Mouse (Mus musculus): ENCODE data around the gene Cfp. TPM values are rescaled to one million over a fixed set of nuclear protein-coding genes. Genes with fewer than 3 reads are reported as not detected.

Cfp gene
- 10 to 100 TPM; 10.3 to 10.5 TPM for total RNA-seq (2021)
- long read RNA-seq, experiment 1, transcript Cfp-201 (9 exons, 1,636 nt) = major isoform, 8 of 14 reads
- long read RNA-seq, experiment 1, partial matches to known transcripts = 3 of 14 reads
- long read RNA-seq, experiment 1, other reads (novel, unspliced or antisense) = 3 of 14 reads
- long read RNA-seq, experiment 2, transcript Cfp-201 (9 exons, 1,636 nt) = major isoform, 14 of 19 reads
- long read RNA-seq, experiment 2, partial matches to known transcripts = 1 of 19 reads
- long read RNA-seq, experiment 2, other reads (novel, unspliced or antisense) = 4 of 19 reads

DNA sequence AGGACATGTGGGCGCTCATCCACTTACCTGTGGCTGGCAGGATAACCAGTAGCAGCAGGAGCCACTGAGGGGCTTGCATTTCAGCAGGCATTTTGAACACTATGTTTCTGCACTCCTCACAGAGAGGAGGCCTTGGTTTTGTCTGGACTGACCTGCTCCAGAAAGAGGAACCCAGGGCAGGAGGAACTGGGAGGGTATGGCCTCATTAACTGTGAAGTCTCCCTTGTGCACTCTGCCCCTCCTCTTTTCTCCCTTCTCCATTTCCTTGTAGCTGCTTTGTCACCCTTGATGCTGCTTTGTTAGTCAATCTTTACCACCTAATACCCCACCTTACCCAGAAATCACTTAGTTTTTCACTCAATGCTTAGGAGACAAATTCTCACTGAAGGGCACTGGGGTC, at the start of gene Cfp:
TSS of gene Cfp (minus strand) at position 192 of the 400 bp plus-strand sequence.
- no peak for DNase-seq (ENCODE audit: low spot score in 2 of 2)

DNA sequence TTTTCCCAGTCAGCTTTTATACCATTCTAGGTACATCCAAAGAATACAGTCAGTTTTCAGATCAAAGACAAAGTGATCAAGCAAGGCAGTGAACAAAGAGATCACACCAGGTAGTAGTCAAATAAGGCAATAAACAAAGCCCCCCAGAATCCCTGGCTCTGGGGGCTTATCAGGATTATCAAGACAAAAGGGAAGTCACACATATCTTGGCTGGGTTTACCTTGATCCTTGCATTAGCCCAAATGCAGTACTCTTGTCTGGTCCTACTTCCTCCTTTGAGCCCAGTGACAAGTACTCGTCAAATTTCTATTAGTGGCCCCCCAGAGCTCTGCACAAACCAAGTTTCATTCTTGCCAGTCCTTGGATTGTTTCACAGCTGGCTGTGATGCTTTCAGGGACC, 49.5 kb upstream of the Cfp start:
- DNase-seq (ENCODE audit: low spot score in 2 of 2) = no peak

DNA sequence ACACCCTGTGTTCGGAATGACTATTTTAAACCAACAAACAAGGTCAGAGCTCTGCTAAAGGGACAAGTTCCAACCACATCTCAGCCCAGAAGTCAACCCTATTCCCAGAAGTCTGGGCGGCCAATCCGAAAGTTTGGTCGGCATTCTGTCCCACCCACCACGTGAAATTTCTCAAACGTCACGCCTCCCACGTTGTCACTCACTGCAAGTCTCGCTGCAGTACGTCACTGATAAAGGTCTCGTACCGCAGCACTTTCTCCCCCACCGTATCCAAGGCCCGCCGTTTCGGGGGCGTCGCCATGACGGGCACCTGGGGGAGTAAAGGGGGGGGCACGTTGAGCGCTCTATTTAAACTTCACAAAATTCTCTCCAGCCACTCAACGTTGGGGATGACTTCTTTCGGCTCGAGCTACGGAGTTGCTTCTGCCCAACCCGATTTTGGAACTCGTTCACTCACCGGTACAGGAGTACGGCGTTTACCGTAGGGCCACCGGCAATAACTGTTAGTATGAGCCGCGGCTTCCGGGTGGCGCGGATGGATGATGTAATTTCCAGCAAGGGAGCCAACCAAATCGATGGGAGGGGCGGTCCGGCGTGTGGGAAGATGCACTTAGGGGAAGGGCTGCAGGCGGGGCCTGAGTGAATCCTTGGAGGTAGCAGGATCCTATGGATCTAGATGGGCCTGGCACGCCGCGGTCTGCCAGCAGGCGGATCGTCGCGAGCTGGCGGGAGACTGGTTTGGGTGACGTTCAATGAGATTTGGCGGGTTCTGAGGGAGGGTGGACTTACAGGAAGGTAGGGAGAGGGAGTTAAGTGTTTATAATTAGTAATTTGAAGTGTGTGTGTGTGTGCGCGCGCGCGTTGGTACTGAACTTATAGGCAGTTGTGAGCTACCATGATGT, 30.4 kb upstream of the Cfp start, which contains the start of gene Uxt:
TSS of gene Uxt (minus strand) at position 541 of the 902 bp plus-strand sequence.
- peak; percentile 66 to 82 for DNase-seq (ENCODE audit: low spot score in 2 of 2)

DNA sequence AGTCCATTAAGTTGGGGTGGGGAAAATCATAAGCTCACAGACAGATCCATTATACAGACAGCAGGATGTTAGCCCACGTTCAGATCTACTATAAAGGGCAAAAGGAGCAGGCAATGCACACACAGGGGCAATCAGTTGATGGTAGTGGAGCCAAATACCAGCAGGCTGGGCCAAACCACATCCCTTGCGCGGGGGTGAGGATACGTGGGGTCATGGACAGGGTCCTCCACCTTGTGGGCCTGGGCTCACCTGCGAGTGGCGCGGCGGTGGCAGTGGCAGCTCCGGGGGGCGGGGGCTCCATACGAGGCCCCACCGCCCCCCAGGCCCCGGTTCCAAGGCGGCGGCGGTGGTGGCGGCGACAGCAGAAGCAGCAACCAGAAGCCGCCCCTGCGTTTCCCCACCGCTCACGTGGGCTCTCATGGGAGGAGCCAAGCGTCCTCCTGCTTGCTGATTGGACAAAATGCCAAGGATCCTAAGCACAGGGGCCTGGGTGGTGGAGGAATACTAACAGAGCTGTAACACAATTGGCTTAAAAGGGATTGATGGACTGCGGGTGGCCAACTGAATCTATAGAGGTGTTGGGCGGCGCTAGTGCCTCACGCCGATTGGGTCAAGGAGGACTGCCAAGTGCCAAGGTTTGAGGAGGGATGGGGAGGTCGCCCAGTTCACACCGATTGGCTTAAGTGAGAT, 19.0 kb upstream of the Cfp start, which contains the start of gene Elk1:
TSS of gene Elk1 (minus strand) at position 418 of the 690 bp plus-strand sequence.
- peak; percentile 47 to 69 for DNase-seq (ENCODE audit: low spot score in 2 of 2)

DNA sequence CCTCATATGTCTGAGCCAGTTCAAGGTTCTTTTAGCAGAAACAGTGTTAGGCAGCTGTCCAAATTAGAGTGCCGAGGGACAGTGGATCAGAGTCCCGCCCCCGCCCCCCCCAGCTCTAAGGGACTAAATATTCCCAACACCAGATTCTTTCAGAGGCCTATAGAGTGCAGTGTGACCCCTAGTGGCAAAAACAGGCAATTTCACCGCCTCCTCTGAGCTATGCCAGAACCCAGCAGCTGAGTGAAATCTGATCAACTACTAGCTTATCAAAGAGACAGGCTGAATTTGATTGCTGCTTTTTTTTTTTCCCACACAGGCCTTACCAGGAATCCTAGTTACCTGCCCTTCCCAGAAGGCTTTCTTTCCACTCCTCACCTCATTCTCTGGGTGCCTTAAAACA, 14.7 kb upstream of the Cfp start:
- peak in 1 of 2 experiments; percentile 35 for DNase-seq (ENCODE audit: low spot score in 2 of 2)

DNA sequence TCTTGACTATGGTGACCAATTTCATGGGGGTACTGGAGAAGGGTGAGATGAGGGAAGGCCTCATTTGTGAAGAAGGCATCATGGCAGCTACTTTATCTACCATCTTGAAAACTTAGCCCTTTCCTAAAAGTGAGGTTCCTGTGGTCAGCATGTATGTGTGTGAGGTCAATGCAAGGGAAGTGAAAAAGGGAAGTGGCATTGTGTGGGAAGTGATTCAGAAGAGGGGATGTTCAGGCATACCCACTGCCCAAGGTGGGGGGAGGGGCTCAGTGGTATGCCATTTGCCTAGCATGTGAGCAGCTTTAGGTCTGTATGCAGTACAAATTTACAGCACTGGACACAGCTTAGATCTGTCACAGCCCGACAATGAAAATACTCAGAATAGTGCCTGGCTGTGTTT, 608 bp upstream of the Cfp start:
- peak in 1 of 2 experiments; percentile 11 for DNase-seq (ENCODE audit: low spot score in 2 of 2)

DNA sequence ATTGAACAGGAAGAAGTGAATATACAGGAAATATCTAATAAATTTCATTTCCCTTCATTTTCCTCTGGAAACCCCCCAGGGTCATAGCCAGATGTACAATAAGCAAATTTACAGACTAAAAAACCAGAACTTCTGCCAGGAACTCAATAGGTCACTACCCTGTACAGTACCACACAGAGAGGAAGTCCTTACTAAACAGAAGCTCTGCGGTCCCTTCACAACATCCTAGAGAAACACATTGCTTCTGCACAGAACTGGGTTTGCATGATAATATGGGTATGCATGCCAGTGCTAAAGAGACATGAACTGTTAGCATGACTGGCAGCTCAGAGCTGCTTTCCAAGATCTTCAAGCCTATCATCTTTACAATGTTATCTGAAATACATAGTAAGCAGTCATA, 1.5 kb downstream of the Cfp start:
- no peak for DNase-seq (ENCODE audit: low spot score in 2 of 2)

DNA sequence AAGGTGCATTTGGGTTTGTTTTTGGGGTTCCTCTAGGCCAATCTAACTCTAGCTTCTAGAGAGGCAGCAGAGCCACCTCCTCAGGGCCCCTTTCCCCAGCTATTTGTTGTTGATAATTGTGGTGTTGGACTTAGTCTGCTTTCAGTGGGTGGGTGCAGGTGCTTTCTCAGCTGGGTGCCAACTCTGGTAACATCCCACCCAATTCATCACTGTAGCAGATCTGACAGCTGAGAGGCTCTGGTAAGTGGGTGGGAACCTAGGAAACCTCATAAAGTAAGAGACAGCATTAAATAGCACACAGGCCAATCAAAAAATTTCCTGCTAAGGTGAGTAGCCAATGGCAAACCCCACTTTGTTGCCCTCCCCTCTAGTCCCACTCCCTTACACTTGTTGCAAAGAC, 6.4 kb downstream of the Cfp start:
- no peak for DNase-seq (ENCODE audit: low spot score in 2 of 2)

DNA sequence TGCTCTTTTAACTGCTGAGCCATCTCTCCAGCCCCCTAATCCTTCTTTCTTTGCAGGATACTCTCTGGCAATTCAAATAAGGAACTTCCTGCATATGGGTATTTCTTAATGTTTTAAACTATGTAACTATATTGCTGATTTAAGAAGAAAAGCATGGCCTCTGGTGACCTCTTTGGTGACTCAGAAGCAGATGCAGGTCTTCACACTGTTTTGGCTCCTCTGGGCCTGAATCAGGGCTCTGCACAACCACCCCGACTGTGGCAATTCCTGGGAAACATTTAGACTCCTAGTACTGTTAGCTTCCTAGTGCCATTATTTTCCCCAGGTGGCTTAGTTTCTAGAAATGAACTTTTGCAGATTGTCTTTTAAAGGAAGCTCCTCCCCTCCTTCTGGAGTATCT, 7.8 kb downstream of the Cfp start:
- DNase-seq (ENCODE audit: low spot score in 2 of 2) = no peak

DNA sequence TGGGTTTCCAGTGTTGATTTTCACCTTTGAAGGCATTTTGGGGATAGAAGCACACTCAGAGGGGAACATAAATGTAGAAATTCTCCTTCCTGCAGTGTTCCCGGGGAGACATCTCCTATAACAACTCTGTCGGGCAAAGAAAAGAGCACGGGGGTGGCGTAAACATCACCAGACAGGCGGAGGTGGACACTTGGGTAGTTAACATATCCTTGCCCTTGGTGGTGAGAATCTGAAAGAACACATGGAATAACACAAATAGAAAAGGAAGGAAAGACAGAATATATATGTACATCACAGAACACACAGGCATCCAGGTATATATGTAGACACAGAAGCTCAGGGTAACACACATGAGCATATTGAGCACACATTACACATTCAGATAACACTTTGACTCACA, 10.0 kb downstream of the Cfp start:
- DNase-seq (ENCODE audit: low spot score in 2 of 2) = no peak

DNA sequence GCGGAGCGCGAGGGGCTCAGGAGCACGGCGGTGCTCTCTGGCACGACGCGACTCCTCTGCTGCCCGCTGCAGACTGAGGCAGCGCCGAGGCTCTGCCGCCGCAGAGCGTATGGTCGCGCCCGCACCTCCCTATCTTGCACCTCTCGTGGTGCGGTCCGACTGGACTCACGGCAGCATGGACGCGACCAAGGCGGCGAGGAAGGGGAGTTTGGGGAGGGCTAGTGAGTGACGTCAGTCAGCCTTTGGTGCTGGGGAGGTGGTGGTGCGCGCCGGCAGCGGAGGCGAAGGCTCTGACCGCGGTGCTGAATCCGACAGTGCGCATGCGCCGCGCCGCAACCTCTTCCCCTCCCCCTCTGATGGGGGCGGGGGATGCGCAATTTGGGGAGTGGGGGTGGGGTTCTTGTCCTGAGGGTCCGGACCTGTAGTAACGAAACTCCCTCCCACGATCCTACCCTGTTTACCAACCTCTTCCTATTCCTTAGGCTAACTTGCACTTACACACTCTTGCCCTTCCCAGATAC, 10.5 kb downstream of the Cfp start, which contains the start of gene Syn1:
TSS of gene Syn1 (minus strand) at position 161 of the 521 bp plus-strand sequence.
- peak; percentile 30 to 45 for DNase-seq (ENCODE audit: low spot score in 2 of 2)

DNA sequence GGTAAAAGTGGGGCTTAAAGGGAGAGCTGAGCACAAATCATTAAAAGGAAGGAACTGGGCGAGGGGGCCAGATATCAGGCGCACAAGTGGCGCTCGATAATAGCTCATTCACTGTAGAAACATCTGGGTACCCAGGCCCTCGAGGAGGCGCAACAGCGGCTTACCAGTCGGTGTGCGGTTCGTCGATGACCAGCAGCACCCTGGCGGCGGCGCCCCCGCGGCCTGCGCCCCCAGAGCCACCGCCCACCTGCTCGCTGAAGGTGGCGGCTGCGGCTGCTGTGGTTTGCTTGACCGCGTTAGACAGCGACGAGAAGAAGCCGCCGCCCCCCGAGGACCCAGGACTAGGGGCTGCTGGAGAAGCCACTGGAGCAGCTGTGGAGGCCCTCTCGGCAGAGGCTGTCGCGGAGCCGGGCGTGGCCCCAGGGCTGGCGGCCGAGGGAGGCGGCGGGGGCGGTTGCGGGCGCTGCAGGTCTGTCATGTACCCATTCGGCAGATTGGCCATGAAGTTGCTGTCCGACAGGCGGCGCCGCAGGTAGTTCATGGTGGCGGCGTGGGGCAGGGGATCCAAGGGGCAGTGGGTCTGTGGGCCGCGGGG, 11.0 kb downstream of the Cfp start:
- DNase-seq (ENCODE audit: low spot score in 2 of 2) = peak in 1 of 2 experiments; percentile 7

DNA sequence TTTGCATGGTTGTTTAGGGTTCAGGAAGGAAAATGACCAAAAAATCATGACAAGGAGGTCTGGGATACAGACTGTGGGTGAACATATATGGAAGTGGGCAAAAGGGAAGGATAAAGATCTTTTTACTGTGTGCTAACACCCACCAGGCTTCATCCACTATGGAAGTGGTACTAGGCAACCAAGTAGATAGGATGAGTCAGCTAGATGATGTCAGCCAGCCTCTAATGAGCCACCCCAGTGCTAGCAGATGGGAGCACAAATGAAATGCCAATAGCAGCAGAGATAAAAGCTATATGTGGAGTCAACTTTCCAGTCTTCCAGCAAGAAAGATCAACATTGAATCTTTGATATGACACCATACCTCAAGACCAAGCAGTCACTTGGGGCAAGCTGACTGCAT, 16.3 kb downstream of the Cfp start:
- DNase-seq (ENCODE audit: low spot score in 2 of 2) = no peak

DNA sequence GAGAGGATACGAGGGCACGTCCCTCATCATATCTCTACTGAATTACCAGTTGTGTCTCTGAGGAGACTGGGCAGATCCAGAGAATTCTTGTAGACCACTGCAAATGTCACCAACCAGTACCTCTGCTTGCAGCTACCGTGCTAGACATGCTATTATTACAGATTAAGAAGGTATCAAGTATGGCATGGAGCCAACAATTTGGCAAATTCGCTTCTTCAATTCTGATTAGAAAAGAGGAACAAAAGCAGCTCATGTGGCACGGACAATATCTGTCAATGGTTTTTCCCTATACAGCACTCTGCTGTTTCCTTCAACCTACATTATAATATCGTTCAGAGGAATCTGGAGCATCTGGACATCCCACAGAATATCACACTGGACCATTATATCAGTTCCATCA, 17.6 kb downstream of the Cfp start:
- DNase-seq (ENCODE audit: low spot score in 2 of 2) = no peak

DNA sequence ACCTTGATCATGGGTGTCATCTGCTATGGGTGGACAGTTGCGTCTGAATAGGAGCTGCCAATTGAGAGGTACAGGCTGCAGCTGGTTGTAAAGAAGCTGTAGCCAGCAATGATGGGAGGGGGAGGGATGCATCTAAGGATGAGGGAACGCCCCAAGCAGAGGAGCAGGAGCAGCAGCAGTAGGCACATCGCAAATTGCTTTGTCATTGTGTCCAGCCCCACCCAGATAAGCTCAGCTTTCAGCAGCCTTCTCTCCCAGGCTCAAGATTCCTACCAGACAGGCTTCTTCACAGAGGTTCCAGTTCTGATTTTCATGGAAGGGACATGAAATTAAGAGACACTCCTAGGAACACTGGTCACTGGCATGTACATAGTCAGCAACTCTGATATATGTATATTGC, 21.3 kb downstream of the Cfp start:
- DNase-seq (ENCODE audit: low spot score in 2 of 2) = no peak

Other genes starting within 250 kb of the Cfp start
- gene Cdk16, start 243.6 kb downstream of the Cfp start, total RNA-seq (2021) = 100 to 1,000 TPM; 144 to 145 TPM
- 10 to 100 TPM; 19.6 to 23.3 TPM for gene Usp11, start 227.6 kb downstream of the Cfp start, total RNA-seq (2021)
- 10 to 100 TPM; 86.6 to 92.4 TPM for gene Araf, start 133.7 kb downstream of the Cfp start, total RNA-seq (2021)
- 10 to 100 TPM in 1 of 2 experiments, 1 to 10 TPM in 1; 8.4 to 13.7 TPM for gene Timp1, start 61.4 kb downstream of the Cfp start, total RNA-seq (2021)
- under 1 TPM; 0.13 to 0.29 TPM for gene Syn1, start 10.6 kb downstream of the Cfp start, total RNA-seq (2021)
- 10 to 100 TPM; 12.2 to 12.7 TPM for gene Elk1, start 19.1 kb upstream of the Cfp start, total RNA-seq (2021)
- gene Uxt, start 30.5 kb upstream of the Cfp start, total RNA-seq (2021) = 10 to 100 TPM; 22.5 to 24.8 TPM
- gene Zfp182, start 130.8 kb upstream of the Cfp start, total RNA-seq (2021) = 1 to 10 TPM; 5.4 to 7.4 TPM
- not detected for gene Spaca5, start 136.9 kb upstream of the Cfp start, total RNA-seq (2021)
- 1 to 10 TPM; 1.2 to 1.5 TPM for gene Zfp300, start 158.0 kb upstream of the Cfp start, total RNA-seq (2021)
- not detected for gene Ssxa1, start 184.3 kb upstream of the Cfp start, total RNA-seq (2021)
- gene Gm21876, start 244.1 kb upstream of the Cfp start, total RNA-seq (2021) = not detected